Mouse (Mus musculus) limb, embryonic 13.5 days (tissue): ENCODE measurements around the gene Apoa5. TPM values are rescaled to one million over a fixed set of nuclear protein-coding genes. Genes with fewer than 3 reads are reported as not detected.

Source experiments
- ATAC-seq: fragments of 200-750 bp; cut with Nextera tagmentation; 2 replicates; pipeline ENCODE4 v1.8.0; 2017; ENCODE audit warnings: low read depth, moderate number of reproducible peaks, moderate TSS enrichment; ENCODE audit not compliant: low FRiP score
- H3K27ac ChIP-seq: fragments of 300-500 bp; sonication (generic); 2 replicates; pipeline ENCODE4 v1.5.1; 2015; ENCODE audit warnings: inconsistent platforms, mild to moderate bottlenecking, moderate library complexity
- H3K27me3 ChIP-seq: fragments of 300-500 bp; sonication (generic); 2 replicates; pipeline ENCODE4 v1.6.1; 2015; ENCODE audit warnings: mild to moderate bottlenecking, inconsistent platforms
- H3K36me3 ChIP-seq: fragments of 300-500 bp; sonication (generic); 2 replicates; pipeline ENCODE4 v1.6.1; 2015; ENCODE audit warnings: inconsistent platforms, mild to moderate bottlenecking, moderate library complexity
- H3K4me1 ChIP-seq: fragments of 300-500 bp; sonication (generic); 2 replicates; pipeline ENCODE4 v1.6.1; 2015; ENCODE audit warnings: inconsistent platforms
- H3K4me2 ChIP-seq: fragments of 300-500 bp; sonication (generic); replicated peaks from 2 replicates; pipeline ENCODE4 v1.6.1; 2015; ENCODE audit warnings: inconsistent platforms, mild to moderate bottlenecking, moderate library complexity
- H3K4me3 ChIP-seq: fragments of 300-500 bp; sonication (generic); 2 replicates; pipeline ENCODE4 v1.5.1; 2015; ENCODE audit warnings: moderate library complexity, mild to moderate bottlenecking, inconsistent platforms
- H3K9ac ChIP-seq: fragments of 300-500 bp; sonication (generic); 2 replicates; pipeline ENCODE4 v1.6.1; 2015; ENCODE audit warnings: mild to moderate bottlenecking, inconsistent platforms
- H3K9me3 ChIP-seq: fragments of 300-500 bp; sonication (generic); 2 replicates; pipeline ENCODE4 v1.6.1; 2016; ENCODE audit warnings: inconsistent platforms
- WGBS: fragments of 180-500 bp; shearing (Covaris S2); methylation state at CpG from one replicate; pipeline ENCODE4 v1.1.7; 2015; 5-methylcytosine and 5-hydroxymethylcytosine counted together
- polyA plus RNA-seq: library from polyadenylated mRNA; unstranded; fragments of >200 nt; fragmentation: Nextera tagmentation; extraction: Ambion mirVana; gene quantifications from 2 replicates; pipeline ENCODE4 v1.2.1, GENCODE M21; 2015

Apoa5 gene
- polyA plus RNA-seq, 1 experiment from 2014 or later: not detected

- H3K4me2 ChIP-seq: peak overlapping the region; percentile 90
- H3K9me3 ChIP-seq: no peaks in the 10 kb centered on the region
- H3K27ac ChIP-seq: no peak overlapping the region
- peaks cover 28% of the 10 kb centered on the region for H3K36me3 ChIP-seq
- peak overlapping the region; percentile 87 for H3K4me3 ChIP-seq
- 84% methylated on average over 9 of the region's 9 CpGs for whole genome bisulfite sequencing
- no peak for ATAC-seq
- H3K27me3 ChIP-seq: peaks cover 35% of the 10 kb centered on the region
- H3K9ac ChIP-seq: no peak overlapping the region
- peaks cover 20% of the 10 kb centered on the region for H3K4me1 ChIP-seq
Observed at GRCm38 (mm10) chr9:46272070-46272469, 3.6 kb downstream of the Apoa5 start.

DNA sequence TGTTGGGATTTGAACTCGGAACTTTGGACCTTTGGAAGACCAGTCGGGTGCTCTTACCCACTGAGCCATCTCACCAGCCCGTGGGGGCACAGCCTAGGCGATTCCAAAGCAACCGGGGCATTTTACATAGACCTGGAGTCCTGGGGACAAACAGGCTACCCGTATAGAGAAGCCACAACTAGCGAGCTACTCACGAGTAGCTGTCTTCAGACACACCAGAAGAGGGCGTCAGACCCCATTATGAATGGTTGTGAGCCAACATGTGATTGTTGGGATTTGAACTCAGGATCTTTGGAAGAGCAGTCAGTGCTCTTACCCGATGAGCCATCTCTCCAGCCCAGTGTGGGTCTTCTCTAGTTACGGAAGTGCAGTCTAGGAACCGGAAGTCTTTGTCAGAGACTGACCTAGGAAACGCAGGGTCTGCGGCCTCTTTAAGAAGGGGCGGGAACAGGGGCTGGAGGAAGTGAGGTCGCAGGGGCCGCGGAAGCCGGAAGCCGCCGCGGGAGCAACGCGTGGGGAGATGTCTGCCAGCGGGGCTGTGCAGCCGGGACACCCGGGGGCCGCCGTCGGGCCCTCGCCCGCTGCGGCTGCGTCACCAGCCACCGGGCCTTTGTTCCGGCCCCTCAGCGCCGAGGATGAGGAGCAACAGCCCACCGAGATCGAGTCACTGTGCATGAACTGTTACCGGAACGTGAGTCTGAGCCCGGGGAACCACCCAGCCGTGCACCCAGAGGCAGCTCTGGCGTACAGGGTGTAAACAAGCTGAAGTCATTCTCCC, 4.4 kb downstream of the Apoa5 start, which contains the start of gene Zpr1:
Gene Zpr1, plus strand, starts transcription at position 388 of the 778 bp plus-strand sequence.
- Histone ChIP-seq H3K4me1 (peaks cover 20% of the 10 kb centered on the region), H3K9ac (peak within 1 kb of the TSS; percentile 78), H3K27ac (peak within 1 kb of the TSS; percentile 52; the same call in 1 of the 2 replicates), H3K4me2 (peak within 1 kb of the TSS; percentile 90), H3K4me3 (peak within 1 kb of the TSS; percentile 87), H3K36me3 (peaks cover 36% of the 10 kb centered on the region), H3K27me3 (peaks cover 35% of the 10 kb centered on the region), H3K9me3 (no peaks in the 10 kb centered on the region)
- ATAC-seq: peak; percentile 92
- 4% methylated on average over 45 of the region's 45 CpGs for WGBS

GRCm38 (mm10) chr9:46274494-46274893, 6.1 kb downstream of the Apoa5 start:
- peaks cover 50% of the 10 kb centered on the region for H3K36me3 ChIP-seq
- H3K27me3 ChIP-seq: peaks cover 22% of the 10 kb centered on the region
- peak overlapping the region; percentile 87; the same call in 1 of the 2 replicates for H3K4me3 ChIP-seq
- H3K9ac ChIP-seq: 0 out of 2 replicates have a peak overlapping the region, but pooled peaks have one; percentile 78
- 91% methylated on average over 9 of the region's 9 CpGs for WGBS
- no peak overlapping the region for H3K27ac ChIP-seq
- H3K4me1 ChIP-seq: peaks cover 20% of the 10 kb centered on the region
- H3K4me2 ChIP-seq: peak overlapping the region; percentile 90; the same call in 1 of the 2 replicates
- no peaks in the 10 kb centered on the region for H3K9me3 ChIP-seq
- no peak for ATAC-seq

DNA sequence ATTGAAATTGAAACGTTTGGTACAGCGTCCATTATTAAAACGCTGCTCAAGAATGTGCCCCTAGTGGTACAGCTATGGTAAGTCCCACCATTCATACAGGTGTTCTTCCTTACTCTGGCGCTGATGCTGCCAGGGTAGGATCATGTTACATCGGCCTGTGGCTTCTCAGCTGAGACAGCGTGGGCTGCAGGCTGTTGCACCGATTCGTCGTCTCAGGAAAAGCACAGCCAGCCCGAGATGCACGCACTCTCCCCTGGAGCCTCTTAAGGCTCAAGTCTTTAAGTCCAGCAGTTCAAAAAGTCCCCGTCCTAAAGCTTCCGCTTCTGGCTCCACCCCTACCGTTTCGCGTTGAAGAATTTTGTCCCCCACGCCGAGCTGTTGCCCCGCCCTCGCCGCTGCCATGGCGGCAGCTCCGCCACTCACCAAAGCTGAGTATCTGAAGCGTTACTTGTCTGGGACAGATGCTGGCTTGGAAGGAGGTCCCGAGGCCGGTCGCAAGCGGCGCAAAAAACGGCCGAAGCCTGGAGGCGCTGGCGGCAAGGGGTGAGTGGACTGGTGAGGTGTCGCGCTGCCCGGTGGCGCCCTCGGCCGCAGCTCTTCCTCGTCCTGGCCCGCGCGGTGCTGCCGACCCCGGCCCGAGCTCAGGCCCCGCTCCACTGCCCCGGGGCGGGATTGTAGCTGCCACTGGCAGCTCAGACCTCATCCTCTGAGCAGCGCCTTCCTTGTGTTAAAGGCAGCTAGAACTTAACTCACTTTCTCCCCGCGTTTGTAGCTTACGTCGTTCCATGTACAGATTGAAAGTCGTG, 14.4 kb downstream of the Apoa5 start, which contains the start of gene Bud13:
Gene Bud13, plus strand, starts transcription at position 378 of the 806 bp plus-strand sequence.
- under 1% methylated on average over 55 of the region's 55 CpGs for WGBS

GRCm38 (mm10) chr9:46298381-46298780, 29.9 kb downstream of the Apoa5 start:
- H3K9ac ChIP-seq: no peak overlapping the region
- H3K27me3 ChIP-seq: no peaks in the 10 kb centered on the region
- WGBS: 82% methylated on average over 4 of the region's 4 CpGs
- no peak overlapping the region for H3K4me3 ChIP-seq
- H3K4me2 ChIP-seq: no peak overlapping the region
- no peak overlapping the region for H3K27ac ChIP-seq
- H3K36me3 ChIP-seq: peaks cover 61% of the 10 kb centered on the region
- no peaks in the 10 kb centered on the region for H3K9me3 ChIP-seq
- no peaks in the 10 kb centered on the region for H3K4me1 ChIP-seq
- no peak for ATAC-seq

More for the DNA sequence above, 14.4 kb downstream of the Apoa5 start, which contains the start of gene Bud13:
- ATAC-seq: peak; percentile 93
- Histone ChIP-seq H3K27me3 (no peaks in the 10 kb centered on the region), H3K4me1 (peaks cover 23% of the 10 kb centered on the region), H3K36me3 (peaks cover 60% of the 10 kb centered on the region), H3K9me3 (no peaks in the 10 kb centered on the region), H3K9ac (peak within 1 kb of the TSS; percentile 90), H3K4me3 (peak within 1 kb of the TSS; percentile 82), H3K27ac (peak within 1 kb of the TSS; percentile 88), H3K4me2 (peak within 1 kb of the TSS; percentile 73)

DNA sequence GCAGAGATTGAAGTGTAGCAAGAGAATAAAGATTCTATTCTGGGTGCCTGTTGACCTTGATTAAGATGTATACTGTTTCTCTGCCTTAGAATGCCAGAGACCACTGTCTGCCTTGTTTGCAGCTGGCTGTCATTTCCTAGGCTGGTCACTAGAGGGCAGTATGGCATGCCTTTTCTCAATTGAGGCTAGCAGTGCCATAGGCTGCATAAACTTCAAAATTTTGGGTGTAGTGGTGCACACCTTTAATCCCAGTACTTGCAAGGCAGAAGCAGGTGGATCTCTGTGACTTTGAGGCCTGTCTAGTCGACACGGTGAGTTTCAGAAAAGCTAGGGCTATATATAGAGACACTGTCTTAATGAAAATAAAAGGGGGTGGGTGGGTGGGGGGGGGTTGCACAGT, 33.7 kb downstream of the Apoa5 start:
- Histone ChIP-seq H3K27me3 (no peaks in the 10 kb centered on the region), H3K27ac (no peak overlapping the region), H3K4me3 (no peak overlapping the region), H3K9me3 (no peaks in the 10 kb centered on the region), H3K4me2 (no peak overlapping the region), H3K4me1 (no peaks in the 10 kb centered on the region), H3K36me3 (peaks cover 28% of the 10 kb centered on the region), H3K9ac (no peak overlapping the region)
- no peak for ATAC-seq
- 14% methylated on average over 2 of the region's 2 CpGs for WGBS

- Histone ChIP-seq H3K9me3 (no peaks in the 10 kb centered on the region), H3K4me2 (no peak overlapping the region), H3K27ac (no peak overlapping the region), H3K4me3 (no peak overlapping the region), H3K27me3 (no peaks in the 10 kb centered on the region), H3K4me1 (peaks cover 15% of the 10 kb centered on the region), H3K9ac (no peak overlapping the region), H3K36me3 (no peaks in the 10 kb centered on the region)
- WGBS: 8% methylated on average over 7 of the region's 7 CpGs
- 0 out of 2 replicates have a peak, but pooled peaks have one; percentile 28 for ATAC-seq
Observed at GRCm38 (mm10) chr9:46309121-46309520, 40.7 kb downstream of the Apoa5 start.

GRCm38 (mm10) chr9:46314507-46314906, 46.1 kb downstream of the Apoa5 start:
- Histone ChIP-seq H3K9me3 (no peaks in the 10 kb centered on the region), H3K4me1 (peaks cover 20% of the 10 kb centered on the region), H3K9ac (no peak overlapping the region), H3K4me3 (no peak overlapping the region), H3K27ac (no peak overlapping the region), H3K4me2 (no peak overlapping the region), H3K36me3 (no peaks in the 10 kb centered on the region), H3K27me3 (no peaks in the 10 kb centered on the region)
- 4% methylated on average over 4 of the region's 4 CpGs for WGBS
- ATAC-seq: peak; percentile 59

GRCm38 (mm10) chr9:46314921-46315320, 46.5 kb downstream of the Apoa5 start:
- Histone ChIP-seq H3K9me3 (0 out of 2 replicates have a peak, but pooled peaks cover 3% of the 10 kb centered on the region), H3K27ac (no peak overlapping the region), H3K36me3 (no peaks in the 10 kb centered on the region), H3K4me1 (peaks cover 20% of the 10 kb centered on the region), H3K9ac (no peak overlapping the region), H3K4me3 (no peak overlapping the region), H3K4me2 (no peak overlapping the region), H3K27me3 (no peaks in the 10 kb centered on the region)
- ATAC-seq: no peak
- 46% methylated on average over 2 of the region's 2 CpGs for WGBS

DNA sequence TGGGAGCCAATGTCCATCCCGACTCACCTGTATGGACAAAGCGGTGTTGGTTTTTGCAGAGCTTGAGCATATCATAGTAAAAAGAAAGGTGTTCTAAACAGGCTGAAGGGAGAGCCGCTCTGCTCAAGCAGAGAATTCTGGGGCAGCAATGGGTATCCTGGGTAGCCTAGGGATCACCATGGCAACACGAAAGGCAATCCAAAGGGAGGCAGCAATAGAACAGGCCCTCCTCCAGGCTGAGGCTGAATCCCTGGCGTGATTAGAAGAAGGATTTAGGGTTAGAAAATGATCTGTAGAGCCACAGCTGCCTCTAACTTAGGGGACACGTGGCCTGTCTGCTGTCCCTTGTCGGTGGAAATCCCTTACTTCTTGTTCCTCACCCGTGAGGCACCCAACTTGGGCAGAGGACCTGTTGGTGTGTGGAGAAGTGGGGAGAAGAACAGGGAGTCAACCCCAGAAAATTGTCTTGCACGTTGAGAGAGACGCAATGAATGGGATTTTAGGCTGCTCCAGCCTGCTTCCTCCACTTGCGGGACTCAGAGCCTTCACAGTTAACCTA, 47.5 kb downstream of the Apoa5 start:
- no peak for ATAC-seq
- H3K4me3 ChIP-seq: no peak overlapping the region
- H3K4me1 ChIP-seq: peaks cover 20% of the 10 kb centered on the region
- 46% methylated on average over 11 of the region's 11 CpGs for WGBS
- no peaks in the 10 kb centered on the region for H3K27me3 ChIP-seq
- no peak overlapping the region for H3K27ac ChIP-seq
- no peak overlapping the region for H3K4me2 ChIP-seq
- H3K9ac ChIP-seq: no peak overlapping the region
- H3K36me3 ChIP-seq: no peaks in the 10 kb centered on the region
- H3K9me3 ChIP-seq: 0 out of 2 replicates have a peak, but pooled peaks cover 5% of the 10 kb centered on the region

GRCm38 (mm10) chr9:46316388-46316787, 48.0 kb downstream of the Apoa5 start:
- no peak overlapping the region for H3K27ac ChIP-seq
- H3K36me3 ChIP-seq: no peaks in the 10 kb centered on the region
- 18% methylated on average over 5 of the region's 5 CpGs for WGBS
- ATAC-seq: no peak
- no peaks in the 10 kb centered on the region for H3K27me3 ChIP-seq
- peaks cover 20% of the 10 kb centered on the region for H3K4me1 ChIP-seq
- 0 out of 2 replicates have a peak, but pooled peaks cover 5% of the 10 kb centered on the region for H3K9me3 ChIP-seq
- H3K4me3 ChIP-seq: no peak overlapping the region
- no peak overlapping the region for H3K9ac ChIP-seq
- H3K4me2 ChIP-seq: no peak overlapping the region
